Mouse (Mus musculus) heart, embryonic 14.5 days (tissue): ENCODE measurements at regions not wholly inside any gene's neighbourhood (a gene's known extent, or its start where the extent isn't known, plus 50 kb on each side); places are given as distances from the start of the nearest gene placed in this dataset.

Experiments
- ATAC-seq: fragments of 200-750 bp; cut with Nextera tagmentation; 2 replicates; pipeline ENCODE4 v1.8.0; 2017; ENCODE audit warnings: low read depth, moderate TSS enrichment; ENCODE audit not compliant: insufficient number of reproducible peaks, insufficient read depth, low FRiP score
- H3K27ac ChIP-seq, 2 experiments: fragments of 200-500 bp in 1 of 2; fragments of 300-500 bp in 1 of 2; sonication (generic) in 1 of 2; replicated peaks in 1 of 2; 2 replicates each; pipeline ENCODE4 v1.5.1; 2012 to 2014; ENCODE audit warnings: low read depth in 2 of 2, low read length in 2 of 2, control low read depth in 1 of 2, mild to moderate bottlenecking in 1 of 2, mixed read lengths in 1 of 2; ENCODE audit not compliant: control insufficient read depth in 1 of 2, insufficient read depth in 1 of 2
- H3K27me3 ChIP-seq: fragments of 300-500 bp; sonication (generic); 2 replicates; pipeline ENCODE4 v1.6.1; 2014; ENCODE audit warnings: mild to moderate bottlenecking, low read length, control low read depth; ENCODE audit not compliant: control insufficient read depth, insufficient read depth
- H3K36me3 ChIP-seq: fragments of 300-500 bp; sonication (generic); 2 replicates; pipeline ENCODE4 v1.6.1; 2014; ENCODE audit warnings: mild to moderate bottlenecking, control low read depth, low read length, mixed read lengths; ENCODE audit not compliant: control insufficient read depth, insufficient read depth
- H3K4me1 ChIP-seq, 2 experiments: fragments of 200-500 bp in 1 of 2; fragments of 300-500 bp in 1 of 2; sonication (generic) in 1 of 2; 2 replicates each; pipeline ENCODE4 v1.6.1; 2012 to 2014; ENCODE audit warnings: low read length in 2 of 2, control low read depth in 1 of 2, mixed read lengths in 1 of 2; ENCODE audit not compliant: control insufficient read depth in 2 of 2, insufficient read depth in 2 of 2
- H3K4me2 ChIP-seq: fragments of 300-500 bp; sonication (generic); 2 replicates; pipeline ENCODE4 v1.6.1; 2014; ENCODE audit warnings: mild to moderate bottlenecking, low read length
- H3K4me3 ChIP-seq, 2 experiments: fragments of 200-500 bp in 1 of 2; fragments of 300-500 bp in 1 of 2; sonication (generic) in 1 of 2; 2 replicates each; pipeline ENCODE4 v1.5.1; 2012 to 2014; ENCODE audit warnings: low read length in 2 of 2, mild to moderate bottlenecking in 2 of 2, control low read depth in 1 of 2, low read depth in 1 of 2, moderate library complexity in 1 of 2; ENCODE audit not compliant: control insufficient read depth in 1 of 2, insufficient read depth in 1 of 2
- H3K9ac ChIP-seq: fragments of 300-500 bp; sonication (generic); 2 replicates; pipeline ENCODE4 v1.6.1; 2014; ENCODE audit warnings: mild to moderate bottlenecking, low read length
- H3K9me3 ChIP-seq: fragments of 300-500 bp; sonication (generic); 2 replicates; pipeline ENCODE4 v1.6.1; 2016; ENCODE audit warnings: low read length, control low read depth; ENCODE audit not compliant: control insufficient read depth
- WGBS: fragments of 180-500 bp; shearing (Covaris S2); extraction: QIAGEN DNeasy Blood & Tissue Kit; methylation state at CpG from one replicate; pipeline ENCODE4 v1.1.7; 2014; 5-methylcytosine and 5-hydroxymethylcytosine counted together

GRCm38 (mm10) chr12:27849099-27849498 lies 506.7 kb upstream of the Sox11 start:
- no peak for ATAC-seq
- Histone ChIP-seq H3K36me3 (no peaks in the 10 kb centered on the region), H3K4me2 (no peak overlapping the region), H3K27ac (no peak overlapping the region), H3K4me1 (no peaks in the 10 kb centered on the region), H3K9ac (no peak overlapping the region), H3K9me3 (no peaks in the 10 kb centered on the region), H3K4me3 (no peak overlapping the region), H3K27me3 (no peaks in the 10 kb centered on the region)
- WGBS, result 72% methylated on average over 3 of the region's 3 CpGs

- Histone ChIP-seq H3K4me1 (no peaks in the 10 kb centered on the region), H3K36me3 (no peaks in the 10 kb centered on the region), H3K9ac (no peak overlapping the region), H3K4me3 (no peak overlapping the region), H3K27me3 (no peaks in the 10 kb centered on the region), H3K27ac (no peak overlapping the region), H3K9me3 (no peaks in the 10 kb centered on the region), H3K4me2 (no peak overlapping the region)
- no peak for ATAC-seq
- 76% methylated on average over 5 of the region's 5 CpGs for WGBS
Measured at GRCm38 (mm10) chr12:27848141-27848540, 505.8 kb upstream of the Sox11 start.

GRCm38 (mm10) chr12:27847397-27847796 lies 505.0 kb upstream of the Sox11 start:
- H3K4me3 ChIP-seq, result no peak overlapping the region
- H3K9ac ChIP-seq, result no peak overlapping the region
- WGBS, result 67% methylated on average over 10 of the region's 10 CpGs
- no peak for ATAC-seq
- no peaks in the 10 kb centered on the region for H3K9me3 ChIP-seq
- H3K4me2 ChIP-seq, result no peak overlapping the region
- H3K27ac ChIP-seq, result no peak overlapping the region
- no peaks in the 10 kb centered on the region for H3K36me3 ChIP-seq
- H3K27me3 ChIP-seq, result no peaks in the 10 kb centered on the region
- no peaks in the 10 kb centered on the region for H3K4me1 ChIP-seq

GRCm38 (mm10) chr12:27844958-27845357 lies 502.6 kb upstream of the Sox11 start:
- H3K4me1 ChIP-seq, result no peaks in the 10 kb centered on the region
- no peak for ATAC-seq
- H3K9me3 ChIP-seq, result no peaks in the 10 kb centered on the region
- H3K9ac ChIP-seq, result no peak overlapping the region
- no peaks in the 10 kb centered on the region for H3K27me3 ChIP-seq
- H3K4me2 ChIP-seq, result no peak overlapping the region
- no peaks in the 10 kb centered on the region for H3K36me3 ChIP-seq
- H3K4me3 ChIP-seq, result no peak overlapping the region
- H3K27ac ChIP-seq, result no peak overlapping the region

- no peak for ATAC-seq
- Histone ChIP-seq H3K9ac (no peak overlapping the region), H3K4me1 (no peaks in the 10 kb centered on the region), H3K4me3 (no peak overlapping the region), H3K9me3 (no peaks in the 10 kb centered on the region), H3K4me2 (no peak overlapping the region), H3K27me3 (no peaks in the 10 kb centered on the region), H3K27ac (no peak overlapping the region), H3K36me3 (no peaks in the 10 kb centered on the region)
Measured at GRCm38 (mm10) chr12:27838955-27839354, 496.6 kb upstream of the Sox11 start.

- no peak overlapping the region for H3K4me2 ChIP-seq
- ATAC-seq, result no peak
- no peak overlapping the region for H3K4me3 ChIP-seq
- no peaks in the 10 kb centered on the region for H3K4me1 ChIP-seq
- no peaks in the 10 kb centered on the region for H3K9me3 ChIP-seq
- no peaks in the 10 kb centered on the region for H3K36me3 ChIP-seq
- H3K9ac ChIP-seq, result no peak overlapping the region
- WGBS, result 76% methylated on average over 6 of the region's 6 CpGs
- H3K27ac ChIP-seq, result no peak overlapping the region
- no peaks in the 10 kb centered on the region for H3K27me3 ChIP-seq
Measured at GRCm38 (mm10) chr12:27838384-27838783, 496.0 kb upstream of the Sox11 start.

- H3K27ac ChIP-seq, result no peak overlapping the region
- ATAC-seq, result no peak
- no peak overlapping the region for H3K4me3 ChIP-seq
- WGBS, result 87% methylated on average over 5 of the region's 5 CpGs
- H3K4me1 ChIP-seq, result peaks cover 0 to 5% of the 10 kb centered on the region in 2 experiments; a peak in 2 of 4 replicates
- no peaks in the 10 kb centered on the region for H3K27me3 ChIP-seq
- H3K36me3 ChIP-seq, result no peaks in the 10 kb centered on the region
- no peak overlapping the region for H3K9ac ChIP-seq
- no peaks in the 10 kb centered on the region for H3K9me3 ChIP-seq
- H3K4me2 ChIP-seq, result no peak overlapping the region
Measured at GRCm38 (mm10) chr12:27826208-27826607, 483.8 kb upstream of the Sox11 start.

GRCm38 (mm10) chr12:27823392-27823791 lies 481.0 kb upstream of the Sox11 start:
- Histone ChIP-seq H3K4me1 (peaks cover 0 to 5% of the 10 kb centered on the region in 2 experiments; a peak in 2 of 4 replicates), H3K4me3 (no peak overlapping the region), H3K4me2 (no peak overlapping the region), H3K27ac (no peak overlapping the region), H3K27me3 (no peaks in the 10 kb centered on the region), H3K36me3 (no peaks in the 10 kb centered on the region), H3K9ac (no peak overlapping the region), H3K9me3 (no peaks in the 10 kb centered on the region)
- 0 out of 2 replicates have a peak, but pooled peaks have one; percentile 39 for ATAC-seq
- WGBS, result 6% methylated on average over 6 of the region's 6 CpGs
